Mouse (Mus musculus): ENCODE measurements at regions not wholly inside any gene's neighbourhood (a gene's known extent, or its start where the extent isn't known, plus 50 kb on each side); places are given as distances from the start of the nearest gene placed in this dataset. TPM values are rescaled to one million over a fixed set of nuclear protein-coding genes. Genes with fewer than 3 reads are reported as not detected.
"Not testable (repeated sequence)": the region's sequence is repeated elsewhere in the genome, so short reads cannot be mapped to it uniquely, and the experiment has no call there.

- intact Hi-C loops (cut with DNase I) = no loop called here
- DNase-seq (ENCODE audit: extremely low spot score in 1 of 2, low spot score in 2 of 2) = no peak
Measured at GRCm38 (mm10) chr9:115800624-115801023, 108.6 kb upstream of the Gadl1 start.

DNA sequence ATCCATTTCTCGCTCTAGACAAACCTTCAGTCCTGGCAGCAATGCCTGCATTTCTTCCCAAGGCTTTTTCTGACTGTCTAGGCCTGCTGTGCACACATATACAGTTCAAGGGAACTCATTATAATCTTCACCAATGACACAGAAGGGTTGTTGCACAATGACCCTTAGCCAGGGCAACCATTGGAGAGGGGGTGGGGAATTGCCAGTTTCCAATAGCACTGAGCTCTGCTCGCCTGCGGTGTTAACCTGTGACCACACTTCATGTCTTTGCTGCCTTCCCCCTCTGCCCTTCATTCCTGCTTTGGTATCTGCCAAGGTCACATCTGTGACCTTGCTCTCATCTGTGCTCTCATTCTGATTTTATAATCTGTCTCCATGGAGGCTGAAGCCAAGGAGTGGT, 106.2 kb upstream of the Gadl1 start:
- intact Hi-C loops (cut with DNase I) = no loop called here
- no peak for DNase-seq (ENCODE audit: extremely low spot score in 1 of 2, low spot score in 2 of 2)

DNA sequence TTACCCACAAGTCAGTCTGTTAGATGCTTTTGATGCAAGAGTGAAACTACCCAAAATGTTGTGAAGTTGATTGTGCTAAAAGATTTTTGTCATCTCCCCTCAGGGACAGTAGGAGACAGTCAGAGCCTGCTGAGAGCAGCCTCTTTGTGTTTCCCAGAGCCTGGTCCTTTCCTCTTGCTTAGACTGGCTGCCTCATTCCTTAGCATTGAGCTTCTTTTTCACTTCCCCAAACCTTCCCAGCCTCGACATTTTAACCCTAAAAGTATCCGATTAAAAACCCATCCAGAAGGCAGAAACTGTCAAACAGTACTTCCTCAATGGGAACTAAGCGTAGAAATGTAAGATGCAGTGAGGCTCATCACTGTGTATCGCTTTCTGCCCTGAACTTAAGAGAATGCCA, 104.0 kb upstream of the Gadl1 start:
- intact Hi-C loops (cut with DNase I) = no loop called here
- DNase-seq (ENCODE audit: extremely low spot score in 1 of 2, low spot score in 2 of 2) = no peak

DNA sequence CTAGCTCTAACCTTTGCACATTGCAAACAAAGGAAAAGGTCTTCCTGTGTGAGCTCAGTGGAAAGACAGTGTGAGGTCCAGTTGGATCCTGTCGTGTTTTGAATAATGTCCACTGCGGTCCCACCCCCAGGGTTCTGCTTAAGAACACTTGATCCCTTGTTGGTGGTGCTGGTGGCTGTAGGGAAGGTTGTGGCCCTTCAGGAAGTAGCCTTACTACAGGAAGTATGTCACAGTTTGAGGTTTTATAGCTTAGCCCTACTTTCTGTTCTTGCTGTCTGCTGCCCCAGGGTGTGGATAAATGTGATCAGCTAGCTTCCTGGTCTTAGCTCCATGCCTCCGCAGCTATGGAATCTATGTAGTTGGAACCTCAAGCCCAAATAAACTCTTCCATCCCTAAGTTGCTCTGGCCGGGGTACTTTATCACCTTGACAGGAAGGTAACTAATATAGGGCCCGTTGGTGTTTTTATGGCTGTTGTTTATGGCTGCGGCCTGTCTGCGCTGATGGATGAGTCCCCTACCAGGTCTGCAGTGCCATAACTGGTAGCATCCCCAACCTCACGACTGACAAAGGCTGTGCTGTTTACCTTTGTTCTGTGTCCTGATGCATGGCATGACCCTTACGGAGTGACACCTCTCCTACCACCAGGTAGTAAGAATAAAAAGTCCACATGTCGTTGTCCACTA, 103.1 kb upstream of the Gadl1 start:
- DNase-seq (ENCODE audit: extremely low spot score in 1 of 2, low spot score in 2 of 2) = no peak
- intact Hi-C loops (cut with DNase I) = no loop called here

DNA sequence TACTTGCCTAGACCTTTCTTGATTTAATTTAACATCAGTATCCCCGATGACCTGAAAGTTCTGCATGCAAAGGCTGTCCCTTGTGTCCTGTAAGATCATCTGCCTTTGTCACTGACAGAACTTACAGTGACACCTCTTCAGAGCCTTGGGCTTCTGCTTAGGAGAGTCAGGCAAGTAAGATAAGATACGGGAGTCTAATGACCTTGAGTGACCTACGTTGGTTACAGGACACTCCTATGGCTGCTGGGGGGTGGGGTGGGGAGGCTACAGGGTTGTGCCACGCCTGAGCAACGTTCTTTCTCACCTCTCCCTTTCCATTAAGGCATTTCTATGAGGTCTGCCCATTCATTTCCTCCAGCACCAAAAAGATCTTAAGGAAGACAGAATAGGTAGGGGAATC, 69.1 kb upstream of the Gadl1 start:
- DNase-seq (ENCODE audit: extremely low spot score in 1 of 2, low spot score in 2 of 2) = no peak
- intact Hi-C loops (cut with DNase I) = no loop called here

GRCm38 (mm10) chr9:115840791-115841190, 68.5 kb upstream of the Gadl1 start:
- no peak for DNase-seq (ENCODE audit: extremely low spot score in 1 of 2, low spot score in 2 of 2)
- intact Hi-C loops (cut with DNase I) = no loop called here

DNA sequence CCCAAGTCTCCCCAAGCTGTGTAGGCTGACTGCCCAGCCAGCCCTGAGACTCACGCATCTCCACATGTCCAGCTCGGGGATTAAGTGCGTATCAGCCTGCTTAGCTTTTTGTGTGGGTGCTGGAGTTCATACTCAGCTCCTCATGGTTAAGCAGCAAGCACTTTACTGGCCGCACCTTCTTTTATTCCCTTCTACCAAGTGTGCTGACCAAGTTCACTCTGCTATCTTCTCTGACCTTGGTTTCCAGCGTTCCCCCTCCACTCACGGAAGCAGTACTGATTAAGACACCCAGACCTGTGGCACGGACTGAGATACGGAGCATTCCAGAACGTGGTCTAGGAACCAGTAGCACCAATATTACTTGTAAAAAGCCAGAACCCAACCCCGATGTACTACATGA, 67.6 kb upstream of the Gadl1 start:
- intact Hi-C loops (cut with DNase I) = no loop called here
- DNase-seq (ENCODE audit: extremely low spot score in 1 of 2, low spot score in 2 of 2) = no peak

- DNase-seq (ENCODE audit: extremely low spot score in 1 of 2, low spot score in 2 of 2) = no peak
- intact Hi-C loops (cut with DNase I) = no loop called here
Measured at GRCm38 (mm10) chr9:115844340-115844739, 64.9 kb upstream of the Gadl1 start.

- DNase-seq (ENCODE audit: extremely low spot score in 1 of 2, low spot score in 2 of 2) = no peak
- intact Hi-C loops (cut with DNase I) = no loop called here
Measured at GRCm38 (mm10) chr9:115845091-115845490, 64.2 kb upstream of the Gadl1 start.

- intact Hi-C loops (cut with DNase I) = no loop called here
- no peak for DNase-seq (ENCODE audit: extremely low spot score in 1 of 2, low spot score in 2 of 2)
Measured at GRCm38 (mm10) chr9:115847289-115848074, 61.8 kb upstream of the Gadl1 start.

DNA sequence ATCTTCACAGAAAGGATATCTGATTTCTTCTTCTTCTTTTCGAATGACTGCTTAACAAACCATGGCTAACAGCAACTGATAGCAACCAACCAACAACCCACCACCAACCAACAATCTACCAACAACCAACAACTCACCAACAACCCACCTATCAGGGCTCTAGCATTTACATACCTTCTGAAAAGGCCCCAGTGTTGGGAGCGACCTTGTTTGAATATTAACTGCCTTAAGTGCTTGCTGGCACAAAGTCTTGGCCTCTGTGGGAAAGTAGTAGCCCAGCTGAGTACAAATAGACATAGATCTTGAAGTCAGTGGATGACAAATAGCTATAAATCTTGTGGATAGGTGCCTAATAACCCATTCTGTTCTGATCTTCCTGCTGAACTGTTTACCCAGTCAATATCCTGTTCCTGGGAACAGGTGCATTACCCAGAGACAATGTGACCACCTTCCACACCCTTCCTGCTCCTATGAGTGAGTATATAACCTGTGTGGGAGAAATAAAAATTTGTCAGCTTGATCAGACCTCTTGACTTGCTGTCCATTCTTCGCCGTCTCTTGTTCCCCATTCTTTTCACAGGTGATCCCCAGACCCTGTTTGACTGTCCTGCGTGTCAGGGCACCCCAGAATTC, 55.9 kb upstream of the Gadl1 start:
- DNase-seq (ENCODE audit: extremely low spot score in 1 of 2, low spot score in 2 of 2); intact Hi-C loops (cut with DNase I): not testable (repeated sequence)

DNA sequence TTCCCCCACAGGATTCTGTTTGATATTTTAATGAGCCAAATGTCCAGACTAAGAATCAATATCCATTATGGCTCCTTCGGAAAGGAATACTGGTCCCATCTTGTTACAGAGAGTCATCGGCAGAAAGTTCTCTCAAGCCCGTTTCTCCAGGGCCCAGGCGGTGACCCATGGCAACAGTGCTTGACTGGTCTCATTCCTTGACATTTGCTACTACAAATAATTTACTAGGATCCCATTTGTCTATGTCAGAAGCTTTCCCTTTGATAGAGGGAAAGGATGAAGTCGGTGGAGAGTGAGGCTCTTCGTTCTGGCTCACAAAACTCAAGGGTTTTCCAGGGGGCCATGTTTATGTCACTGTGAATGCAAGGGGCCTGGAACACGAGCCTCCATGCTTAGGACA, 52.0 kb upstream of the Gadl1 start:
- no peak for DNase-seq (ENCODE audit: extremely low spot score in 1 of 2, low spot score in 2 of 2)
- intact Hi-C loops (cut with DNase I) = no loop called here

DNA sequence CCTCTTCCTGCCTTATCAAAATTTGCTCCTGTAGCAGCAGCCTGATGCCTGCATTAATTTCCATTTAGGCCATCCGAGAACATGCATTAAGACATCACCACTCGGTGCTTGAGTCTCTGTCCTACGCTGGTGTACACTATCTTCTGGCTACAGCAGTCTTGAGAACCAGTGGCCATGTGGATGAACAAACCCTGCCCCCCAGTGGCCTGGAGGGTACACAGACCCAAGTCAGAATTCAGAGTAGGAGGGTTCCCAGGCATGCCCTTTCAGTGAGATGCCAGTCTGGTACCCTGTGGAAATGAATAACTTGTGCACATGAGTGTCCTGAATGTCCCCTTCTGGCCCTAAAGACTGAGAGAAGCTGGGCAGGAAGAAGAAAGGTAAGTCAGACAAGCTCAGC, 50.4 kb upstream of the Gadl1 start:
- DNase-seq (ENCODE audit: extremely low spot score in 1 of 2, low spot score in 2 of 2) = no peak
- intact Hi-C loops (cut with DNase I) = no loop called here

Small RNA genes in the stretch of these regions (microRNA-seq; reads per million reads assigned to microRNA genes)
- gene Gm22243 (not detected), gene Gm25510 (not detected), gene Gm26303 (not detected), gene Mir467h (not detected)

Data from left cerebral cortex, postnatal 10 days (tissue).